Mouse (Mus musculus): Measurements from ENCODE around the gene Cbll1.

DNA sequence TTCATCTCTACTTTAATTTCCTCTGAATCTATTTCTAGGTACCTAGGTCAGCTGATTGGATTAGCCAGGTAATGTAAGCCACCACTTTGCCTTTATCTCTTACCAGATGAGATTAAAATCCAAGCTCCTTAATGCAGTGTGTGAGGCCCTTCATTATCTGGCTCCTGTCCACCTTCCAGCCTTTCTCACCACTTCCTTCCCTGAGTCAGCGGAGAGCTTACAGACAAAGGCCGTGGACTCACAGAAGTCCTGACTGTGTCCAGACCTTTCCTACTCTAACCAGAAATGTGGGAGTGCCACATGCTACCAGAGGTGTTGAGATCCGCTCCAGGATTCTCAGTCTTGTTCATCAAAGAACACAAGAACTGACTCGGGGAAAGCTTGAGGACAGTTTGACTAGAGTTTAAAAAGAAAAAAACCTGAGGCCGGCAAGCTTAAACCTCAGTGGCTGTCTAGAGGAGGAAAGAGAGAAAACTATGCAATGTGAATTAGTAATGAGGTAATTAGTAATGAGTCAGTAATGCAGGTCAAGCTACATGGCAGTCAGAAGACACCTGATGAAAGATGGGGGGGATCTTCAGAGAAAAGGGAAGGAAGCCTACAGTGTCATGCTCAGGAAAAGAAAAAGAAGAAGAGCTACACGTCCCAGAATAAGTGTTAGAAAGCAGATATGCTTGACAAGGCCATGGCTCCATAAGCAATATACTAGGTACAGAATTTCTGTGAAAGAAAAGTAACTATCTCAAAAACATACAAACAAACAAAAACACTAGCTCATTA is 14.5 kb upstream of the Cbll1 start:
- TF ChIP-seq CTCF (IDR thresholded peaks at IDR 0.05; ENCODE audit: low read depth, low read length) (no peak), POLR2A (IDR thresholded peaks at IDR 0.05; ENCODE audit: extremely low read depth, insufficient read depth, low read length) (no peak)
